Mouse (Mus musculus): ENCODE results near the gene Kcnj1. TPM values are rescaled to one million over a fixed set of nuclear protein-coding genes. Genes with fewer than 3 reads are reported as not detected.

The Kcnj1 gene
- polyA plus RNA-seq, 2 experiments = not detected

DNA sequence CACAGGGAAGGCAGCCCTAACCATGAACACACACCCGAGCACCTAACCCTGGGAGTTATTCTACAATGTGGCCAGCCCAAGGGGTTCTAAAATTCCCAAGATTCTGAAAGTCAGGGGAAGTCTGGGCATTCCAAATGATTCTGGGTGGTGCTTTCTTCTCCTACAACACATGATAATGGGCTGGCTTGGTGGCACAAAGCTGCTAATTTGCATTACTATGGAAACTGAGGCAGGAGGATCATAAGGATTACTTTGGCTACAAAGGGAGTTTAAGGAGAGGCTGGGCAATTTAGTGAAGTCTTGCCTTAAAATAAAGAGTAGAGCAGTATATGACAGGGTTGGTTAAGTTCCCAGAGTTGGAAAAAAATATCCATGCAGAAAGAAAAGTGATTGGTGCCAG, 42.7 kb downstream of the Kcnj1 start:
- ATAC-seq (ENCODE audit: low FRiP score, low read depth) = no peak
- H3K9me3 ChIP-seq (ENCODE audit: control insufficient read depth, low read length) = no peaks in the 10 kb centered on the region
- WGBS = 57% methylated on average over 1 of the region's 1 CpGs
- no peak overlapping the region for H3K27ac ChIP-seq (replicated peaks; ENCODE audit: low read depth, low read length)
- peaks cover 9% of the 10 kb centered on the region for H3K4me1 ChIP-seq (ENCODE audit: control insufficient read depth, insufficient read depth, low read length)
- no peak overlapping the region for H3K9ac ChIP-seq (ENCODE audit: low read depth, low read length, severe bottlenecking)
- no peak overlapping the region for H3K4me3 ChIP-seq (replicated peaks; ENCODE audit: low read length)
- no peak overlapping the region for H3K4me2 ChIP-seq (replicated peaks; ENCODE audit: low read depth, low read length, severe bottlenecking)
- H3K27me3 ChIP-seq (ENCODE audit: control insufficient read depth, insufficient read depth, low read length) = no peaks in the 10 kb centered on the region
- no peaks in the 10 kb centered on the region for H3K36me3 ChIP-seq (ENCODE audit: control insufficient read depth, insufficient read depth, low read length)
- no peak for DNase-seq (ENCODE audit: low spot score)
- no peak for TF ChIP-seq POLR2A (IDR thresholded peaks at IDR 0.05; ENCODE audit: borderline replicate concordance, extremely low read depth, insufficient read depth, insufficient read length)

DNA sequence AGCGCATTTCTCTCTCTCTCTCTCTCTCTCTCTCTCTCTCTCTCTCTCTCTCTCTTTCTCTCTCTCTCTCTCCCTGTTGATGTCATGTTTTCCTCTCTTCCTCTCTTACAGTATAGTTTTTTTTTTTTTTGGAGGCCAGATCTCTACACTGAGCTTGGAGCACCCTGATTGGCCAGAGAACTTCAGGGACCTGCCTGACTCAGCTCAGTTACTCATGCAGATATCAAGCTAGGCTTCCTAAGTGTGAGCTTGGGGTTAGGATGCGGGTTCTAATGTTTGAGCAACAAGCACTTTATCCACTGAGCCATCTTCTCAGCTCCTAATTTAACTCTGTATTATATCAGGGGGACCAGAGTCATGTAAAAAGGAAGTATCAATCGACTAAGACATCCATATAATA, 43.7 kb downstream of the Kcnj1 start:
- no peak overlapping the region for H3K9ac ChIP-seq (ENCODE audit: low read depth, low read length, severe bottlenecking)
- WGBS = 91% methylated on average over 3 of the region's 3 CpGs
- peaks cover 9% of the 10 kb centered on the region; the same call in 1 of the 2 replicates for H3K4me1 ChIP-seq (ENCODE audit: control insufficient read depth, insufficient read depth, low read length)
- H3K27ac ChIP-seq (replicated peaks; ENCODE audit: low read depth, low read length) = no peak overlapping the region
- H3K4me3 ChIP-seq (replicated peaks; ENCODE audit: low read length) = no peak overlapping the region
- no peak for DNase-seq (ENCODE audit: low spot score)
- no peaks in the 10 kb centered on the region for H3K9me3 ChIP-seq (ENCODE audit: control insufficient read depth, low read length)
- TF ChIP-seq POLR2A (IDR thresholded peaks at IDR 0.05; ENCODE audit: borderline replicate concordance, extremely low read depth, insufficient read depth, insufficient read length) = no peak
- no peak for ATAC-seq (ENCODE audit: low FRiP score, low read depth)
- no peak overlapping the region for H3K4me2 ChIP-seq (replicated peaks; ENCODE audit: low read depth, low read length, severe bottlenecking)
- H3K27me3 ChIP-seq (ENCODE audit: control insufficient read depth, insufficient read depth, low read length) = no peaks in the 10 kb centered on the region
- H3K36me3 ChIP-seq (ENCODE audit: control insufficient read depth, insufficient read depth, low read length) = peaks cover 4% of the 10 kb centered on the region; the same call in 1 of the 2 replicates

DNA sequence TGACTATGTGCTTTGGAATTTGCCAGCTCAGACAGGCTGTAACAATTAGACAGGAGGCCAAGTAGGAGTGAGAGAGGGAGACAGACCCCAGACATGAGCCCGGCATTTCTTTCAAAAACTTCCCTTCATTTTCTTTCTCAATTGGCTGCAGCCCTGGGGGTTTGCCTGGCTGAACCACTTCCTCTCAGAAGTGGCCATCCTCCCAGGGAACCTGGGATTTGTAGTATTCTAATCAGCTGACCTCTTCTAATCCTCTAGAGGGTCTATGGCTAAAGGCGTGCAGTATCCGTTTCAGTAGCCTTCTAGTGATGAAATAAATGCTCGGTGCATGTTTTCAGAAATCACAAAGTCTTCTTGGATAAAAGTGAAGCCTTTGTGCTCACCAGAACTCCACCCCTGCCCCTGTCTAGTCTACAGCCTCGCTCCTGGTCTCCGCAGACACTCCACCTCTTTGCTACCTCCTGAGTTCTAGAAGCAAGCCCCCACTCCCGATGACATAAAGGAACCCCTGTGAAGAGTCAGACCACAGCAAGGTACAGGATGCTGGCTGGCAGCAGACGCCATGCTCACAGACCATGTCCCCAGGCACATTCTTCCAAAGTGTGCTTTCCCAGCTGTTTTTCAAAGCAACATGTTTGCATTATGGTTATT, 45.3 kb downstream of the Kcnj1 start:
- Histone ChIP-seq H3K27ac (replicated peaks; ENCODE audit: low read depth, low read length) (peak overlapping the region; percentile 29; the same call in 1 of the 2 replicates), H3K9ac (ENCODE audit: low read depth, low read length, severe bottlenecking) (no peak overlapping the region), H3K9me3 (ENCODE audit: control insufficient read depth, low read length) (no peaks in the 10 kb centered on the region), H3K27me3 (ENCODE audit: control insufficient read depth, insufficient read depth, low read length) (no peaks in the 10 kb centered on the region), H3K4me2 (replicated peaks; ENCODE audit: low read depth, low read length, severe bottlenecking) (no peak overlapping the region), H3K36me3 (ENCODE audit: control insufficient read depth, insufficient read depth, low read length) (peaks cover 10% of the 10 kb centered on the region; the same call in 1 of the 2 replicates), H3K4me3 (replicated peaks; ENCODE audit: low read length) (no peak overlapping the region), H3K4me1 (ENCODE audit: control insufficient read depth, insufficient read depth, low read length) (peaks cover 9% of the 10 kb centered on the region; the same call in 1 of the 2 replicates)
- 28% methylated on average over 8 of the region's 8 CpGs for WGBS
- no peak for TF ChIP-seq POLR2A (IDR thresholded peaks at IDR 0.05; ENCODE audit: borderline replicate concordance, extremely low read depth, insufficient read depth, insufficient read length)
- ATAC-seq (ENCODE audit: low FRiP score, low read depth) (no peak), DNase-seq (ENCODE audit: low spot score) (no peak)

DNA sequence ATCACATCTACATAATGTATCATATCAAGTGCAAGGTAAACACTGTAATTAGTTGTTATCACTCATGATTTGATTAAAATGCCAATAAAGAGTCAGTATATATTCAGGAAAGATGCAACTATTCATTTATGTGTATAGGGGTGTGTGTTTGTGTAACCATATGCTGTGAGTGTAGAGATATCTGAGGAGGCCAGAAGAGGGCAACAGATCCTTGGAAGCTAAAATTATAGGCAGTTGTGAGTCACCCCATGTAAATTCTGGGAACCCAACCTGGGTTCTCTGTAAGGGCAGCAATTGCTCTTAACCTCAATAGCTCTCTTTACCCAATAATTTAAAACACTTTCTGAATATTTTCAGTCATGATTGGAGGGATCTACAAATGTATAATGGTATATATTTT, 48.4 kb downstream of the Kcnj1 start:
- H3K27ac ChIP-seq (replicated peaks; ENCODE audit: low read depth, low read length) = no peak overlapping the region
- H3K4me1 ChIP-seq (ENCODE audit: control insufficient read depth, insufficient read depth, low read length) = peaks cover 9% of the 10 kb centered on the region; the same call in 1 of the 2 replicates
- H3K9ac ChIP-seq (ENCODE audit: low read depth, low read length, severe bottlenecking) = no peak overlapping the region
- H3K27me3 ChIP-seq (ENCODE audit: control insufficient read depth, insufficient read depth, low read length) = no peaks in the 10 kb centered on the region
- H3K9me3 ChIP-seq (ENCODE audit: control insufficient read depth, low read length) = no peaks in the 10 kb centered on the region
- no peak overlapping the region for H3K4me3 ChIP-seq (replicated peaks; ENCODE audit: low read length)
- TF ChIP-seq POLR2A (IDR thresholded peaks at IDR 0.05; ENCODE audit: borderline replicate concordance, extremely low read depth, insufficient read depth, insufficient read length) = no peak
- H3K36me3 ChIP-seq (ENCODE audit: control insufficient read depth, insufficient read depth, low read length) = peaks cover 31% of the 10 kb centered on the region
- H3K4me2 ChIP-seq (replicated peaks; ENCODE audit: low read depth, low read length, severe bottlenecking) = no peak overlapping the region
- no peak for ATAC-seq (ENCODE audit: low FRiP score, low read depth)
- DNase-seq (ENCODE audit: low spot score) = no peak

DNA sequence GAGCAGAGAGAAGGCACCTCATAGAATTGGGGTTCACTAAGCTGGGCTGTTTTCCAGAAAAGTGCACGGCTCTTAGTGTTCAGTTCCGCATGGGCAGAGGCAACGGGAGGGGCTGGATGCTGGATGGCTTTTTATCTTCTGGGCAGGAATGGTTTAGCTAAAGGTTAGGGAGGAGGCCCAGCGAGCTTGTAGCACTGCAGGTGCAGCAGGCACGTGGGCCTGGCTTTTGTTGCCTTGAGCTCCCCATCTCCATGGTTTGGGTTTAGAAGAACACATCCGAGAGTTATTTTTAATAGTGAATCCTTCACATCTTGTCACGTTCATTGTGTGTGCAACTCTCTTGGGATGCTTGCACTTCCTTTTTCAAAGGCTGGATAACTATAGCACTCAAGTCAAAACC, 53.0 kb downstream of the Kcnj1 start:
- Histone ChIP-seq H3K9ac (ENCODE audit: low read depth, low read length, severe bottlenecking) (no peak overlapping the region), H3K27ac (replicated peaks; ENCODE audit: low read depth, low read length) (no peak overlapping the region), H3K27me3 (ENCODE audit: control insufficient read depth, insufficient read depth, low read length) (no peaks in the 10 kb centered on the region), H3K4me3 (replicated peaks; ENCODE audit: low read length) (no peak overlapping the region), H3K4me2 (replicated peaks; ENCODE audit: low read depth, low read length, severe bottlenecking) (no peak overlapping the region), H3K36me3 (ENCODE audit: control insufficient read depth, insufficient read depth, low read length) (peaks cover 47% of the 10 kb centered on the region), H3K4me1 (ENCODE audit: control insufficient read depth, insufficient read depth, low read length) (no peaks in the 10 kb centered on the region), H3K9me3 (ENCODE audit: control insufficient read depth, low read length) (no peaks in the 10 kb centered on the region)
- TF ChIP-seq POLR2A (IDR thresholded peaks at IDR 0.05; ENCODE audit: borderline replicate concordance, extremely low read depth, insufficient read depth, insufficient read length) = no peak
- 86% methylated on average over 7 of the region's 7 CpGs for WGBS
- ATAC-seq (ENCODE audit: low FRiP score, low read depth) (no peak), DNase-seq (ENCODE audit: low spot score) (no peak)

Data from limb, embryonic 14.5 days (tissue).